Comparison of ENCODE assay signal across 20 mouse cellular contexts in genomic region chr10:126249176-126249575, GRCm38 (mm10).
A peak's percentile ranks its signal among the peaks of the same experiment; 100 is the strongest.
DNase-seq lines count a peak whose midpoint lies in the region; ATAC-seq and TF ChIP-seq lines count a peak whose summit lies in the region.
"Had no signal": no experiment of that assay in that cellular context is flagged by ENCODE, and none has a peak within 500 bp of the region (broad histone marks: within the 10 kb centered on the region; RNA-seq: fewer than 3 reads in every experiment).

No protein-coding gene starts in this region.

- H3K9ac ChIP-seq in heart, embryonic 12.5 days, result no peak overlapping the region
- H3K9ac ChIP-seq in heart, adult 2 months (ENCODE audit: low read depth, low read length), result no peak overlapping the region
- H3K9ac ChIP-seq in hindbrain, embryonic 14.5 days, result no peak overlapping the region
- no peak overlapping the region for H3K9ac ChIP-seq in midbrain, embryonic 14.5 days (replicated peaks; ENCODE audit: low read length)
- no peak overlapping the region for H3K9ac ChIP-seq in midbrain, embryonic 11.5 days (ENCODE audit: low read length)
- H3K9ac ChIP-seq in neural tube, embryonic 15.5 days (replicated peaks), result no peak overlapping the region
- H3K9ac ChIP-seq: embryonic facial prominence, embryonic 15.5 days; hindbrain, embryonic 15.5 days; limb, embryonic 13.5 days; liver, embryonic 13.5 days; lung, embryonic 14.5 days; neural tube, embryonic 12.5 days had no signal

- DNase-seq in heart, adult 2 months, result no peak
- peak; percentile 28 for DNase-seq in hindbrain, embryonic 14.5 days (ENCODE audit: low spot score)
- DNase-seq in hindbrain, embryonic 10.5 days (ENCODE audit: low spot score), result no peak
- DNase-seq in midbrain, embryonic 14.5 days, result peak; percentile 24
- DNase-seq in midbrain, embryonic 11.5 days (ENCODE audit: low spot score, missing footprints), result no peak
- DNase-seq: cerebellum, adult 2 months; cerebellum, postnatal 36 days; gastrocnemius, postnatal 36 days; liver, embryonic 13.5 days; lung, embryonic 14.5 days; lung, postnatal 36 days; right cerebral cortex, postnatal 25 days; thymus, postnatal 36 days had no signal

- H3K27ac ChIP-seq in heart, embryonic 12.5 days (ENCODE audit: poor library complexity, severe bottlenecking), result no peak overlapping the region
- H3K27ac ChIP-seq in heart, adult 2 months, result no peak overlapping the region
- H3K27ac ChIP-seq in hindbrain, embryonic 14.5 days, result no peak overlapping the region
- no peak overlapping the region for H3K27ac ChIP-seq in hindbrain, embryonic 10.5 days
- no peak overlapping the region for H3K27ac ChIP-seq in midbrain, embryonic 14.5 days (replicated peaks; ENCODE audit: low read depth, low read length)
- no peak overlapping the region for H3K27ac ChIP-seq in midbrain, embryonic 11.5 days (ENCODE audit: low read depth, low read length)
- no peak overlapping the region for H3K27ac ChIP-seq in neural tube, embryonic 15.5 days (replicated peaks)
- H3K27ac ChIP-seq: embryonic facial prominence, embryonic 15.5 days; hindbrain, embryonic 15.5 days; limb, embryonic 13.5 days; liver, embryonic 13.5 days; neural tube, embryonic 12.5 days had no signal

- ATAC-seq in heart, embryonic 12.5 days (ENCODE audit: insufficient number of reproducible peaks, low FRiP score), result no peak
- ATAC-seq in hindbrain, embryonic 14.5 days (ENCODE audit: low FRiP score), result no peak
- ATAC-seq in midbrain, embryonic 14.5 days (ENCODE audit: low FRiP score, low TSS enrichment), result no peak
- ATAC-seq in midbrain, embryonic 11.5 days (ENCODE audit: low FRiP score), result no peak
- no peak for ATAC-seq in neural tube, embryonic 15.5 days (ENCODE audit: low FRiP score)
- ATAC-seq: intestine, postnatal 0 days had no signal

- H3K4me2 ChIP-seq in heart, embryonic 12.5 days, result peak overlapping the region; percentile 36
- no peak overlapping the region for H3K4me2 ChIP-seq in hindbrain, embryonic 14.5 days (replicated peaks)
- H3K4me2 ChIP-seq in midbrain, embryonic 14.5 days (ENCODE audit: low read length), result no peak overlapping the region
- no peak overlapping the region for H3K4me2 ChIP-seq in midbrain, embryonic 11.5 days
- peak overlapping the region; percentile 20; the same call in 1 of the 2 replicates for H3K4me2 ChIP-seq in neural tube, embryonic 15.5 days
- H3K4me2 ChIP-seq: embryonic facial prominence, embryonic 15.5 days; hindbrain, embryonic 15.5 days; limb, embryonic 13.5 days; liver, embryonic 13.5 days; lung, embryonic 14.5 days; neural tube, embryonic 12.5 days had no signal

- no peaks in the 10 kb centered on the region for H3K27me3 ChIP-seq in heart, embryonic 12.5 days (replicated peaks)
- no peaks in the 10 kb centered on the region for H3K27me3 ChIP-seq in heart, adult 2 months (ENCODE audit: control insufficient read depth, insufficient read depth, low read length)
- H3K27me3 ChIP-seq in hindbrain, embryonic 14.5 days (ENCODE audit: control insufficient read depth, insufficient read depth, low read length), result no peaks in the 10 kb centered on the region
- H3K27me3 ChIP-seq in hindbrain, embryonic 10.5 days (ENCODE audit: insufficient read depth, poor library complexity, severe bottlenecking), result no peaks in the 10 kb centered on the region
- no peaks in the 10 kb centered on the region for H3K27me3 ChIP-seq in midbrain, embryonic 14.5 days (ENCODE audit: control insufficient read depth, insufficient read depth, low read length)
- no peaks in the 10 kb centered on the region for H3K27me3 ChIP-seq in midbrain, embryonic 11.5 days (ENCODE audit: control insufficient read depth, insufficient read depth, low read length)
- H3K27me3 ChIP-seq in neural tube, embryonic 15.5 days (replicated peaks), result no peaks in the 10 kb centered on the region
- H3K27me3 ChIP-seq: embryonic facial prominence, embryonic 15.5 days; hindbrain, embryonic 15.5 days; limb, embryonic 13.5 days; liver, embryonic 13.5 days; neural tube, embryonic 12.5 days had no signal

- H3K79me2 ChIP-seq in heart, adult 2 months (replicated peaks; ENCODE audit: control insufficient read depth, insufficient read depth, low read length), result no peaks in the 10 kb centered on the region

- no peaks in the 10 kb centered on the region for H3K36me3 ChIP-seq in heart, embryonic 12.5 days
- H3K36me3 ChIP-seq in heart, adult 2 months (ENCODE audit: control insufficient read depth, insufficient read depth, low read length), result no peaks in the 10 kb centered on the region
- no peaks in the 10 kb centered on the region for H3K36me3 ChIP-seq in hindbrain, embryonic 14.5 days (replicated peaks; ENCODE audit: control insufficient read depth, insufficient read depth)
- no peaks in the 10 kb centered on the region for H3K36me3 ChIP-seq in hindbrain, embryonic 10.5 days
- H3K36me3 ChIP-seq in midbrain, embryonic 14.5 days (ENCODE audit: control insufficient read depth, insufficient read depth, low read length), result no peaks in the 10 kb centered on the region
- no peaks in the 10 kb centered on the region for H3K36me3 ChIP-seq in midbrain, embryonic 11.5 days (ENCODE audit: control insufficient read depth, insufficient read depth, low read length)
- H3K36me3 ChIP-seq in neural tube, embryonic 15.5 days, result no peaks in the 10 kb centered on the region
- H3K36me3 ChIP-seq: embryonic facial prominence, embryonic 15.5 days; hindbrain, embryonic 15.5 days; limb, embryonic 13.5 days; liver, embryonic 13.5 days; neural tube, embryonic 12.5 days had no signal

- H3K9me3 ChIP-seq in heart, embryonic 12.5 days (replicated peaks), result no peaks in the 10 kb centered on the region
- H3K9me3 ChIP-seq in hindbrain, embryonic 14.5 days (ENCODE audit: control insufficient read depth, low read length), result no peaks in the 10 kb centered on the region
- no peaks in the 10 kb centered on the region for H3K9me3 ChIP-seq in hindbrain, embryonic 10.5 days
- no peaks in the 10 kb centered on the region for H3K9me3 ChIP-seq in midbrain, embryonic 14.5 days (ENCODE audit: control insufficient read depth, low read length)
- no peaks in the 10 kb centered on the region for H3K9me3 ChIP-seq in midbrain, embryonic 11.5 days (ENCODE audit: control insufficient read depth, low read length)
- H3K9me3 ChIP-seq in neural tube, embryonic 15.5 days (replicated peaks), result no peaks in the 10 kb centered on the region
- H3K9me3 ChIP-seq: embryonic facial prominence, embryonic 15.5 days; hindbrain, embryonic 15.5 days; liver, embryonic 13.5 days; neural tube, embryonic 12.5 days had no signal

- intact Hi-C loops in heart, adult 2 months (cut with DNase I), result no loop called here

- TF ChIP-seq CTCF in heart, adult 2 months (IDR thresholded peaks at IDR 0.05), result no peak

- WGBS in heart, embryonic 12.5 days, result 53% methylated on average over 12 of the region's 12 CpGs
- WGBS in heart, adult 2 months, result 54% methylated on average over 12 of the region's 12 CpGs
- 55% methylated on average over 12 of the region's 12 CpGs for WGBS in hindbrain, embryonic 14.5 days
- 81% methylated on average over 12 of the region's 12 CpGs for WGBS in hindbrain, embryonic 10.5 days
- 74% methylated on average over 12 of the region's 12 CpGs for WGBS in midbrain, embryonic 14.5 days
- 88% methylated on average over 12 of the region's 12 CpGs for WGBS in midbrain, embryonic 11.5 days
- WGBS in neural tube, embryonic 15.5 days, result 51% methylated on average over 12 of the region's 12 CpGs

- TF ChIP-seq EP300 in heart, adult 2 months (IDR thresholded peaks at IDR 0.05; ENCODE audit: insufficient read depth, low read depth, low read length), result no peak

- no peak overlapping the region for H3K4me3 ChIP-seq in heart, embryonic 12.5 days
- no peak overlapping the region for H3K4me3 ChIP-seq in heart, adult 2 months
- H3K4me3 ChIP-seq in hindbrain, embryonic 14.5 days (replicated peaks; ENCODE audit: low read length), result no peak overlapping the region
- H3K4me3 ChIP-seq in hindbrain, embryonic 10.5 days, result no peak overlapping the region
- no peak overlapping the region for H3K4me3 ChIP-seq in midbrain, embryonic 14.5 days (replicated peaks; ENCODE audit: low read depth, low read length)
- no peak overlapping the region for H3K4me3 ChIP-seq in midbrain, embryonic 11.5 days (ENCODE audit: low read depth, low read length)
- H3K4me3 ChIP-seq in neural tube, embryonic 15.5 days (replicated peaks), result no peak overlapping the region
- H3K4me3 ChIP-seq: embryonic facial prominence, embryonic 15.5 days; hindbrain, embryonic 15.5 days; limb, embryonic 13.5 days; liver, embryonic 13.5 days; neural tube, embryonic 12.5 days had no signal

- TF ChIP-seq POLR2A in heart, adult 2 months (IDR thresholded peaks at IDR 0.05; ENCODE audit: insufficient read depth, low read depth, low read length), result no peak

- no peaks in the 10 kb centered on the region for H3K4me1 ChIP-seq in heart, embryonic 12.5 days (replicated peaks)
- H3K4me1 ChIP-seq in heart, adult 2 months (ENCODE audit: control insufficient read depth, insufficient read depth, low read length), result no peaks in the 10 kb centered on the region
- H3K4me1 ChIP-seq in hindbrain, embryonic 14.5 days (replicated peaks; ENCODE audit: control insufficient read depth, insufficient read depth, low read length), result no peaks in the 10 kb centered on the region
- no peaks in the 10 kb centered on the region for H3K4me1 ChIP-seq in hindbrain, embryonic 10.5 days (replicated peaks)
- no peaks in the 10 kb centered on the region for H3K4me1 ChIP-seq in midbrain, embryonic 14.5 days (ENCODE audit: control insufficient read depth, insufficient read depth, low read length)
- no peaks in the 10 kb centered on the region for H3K4me1 ChIP-seq in midbrain, embryonic 11.5 days (ENCODE audit: control insufficient read depth, insufficient read depth, low read length)
- H3K4me1 ChIP-seq in neural tube, embryonic 15.5 days, result no peaks in the 10 kb centered on the region; the same call in 1 of the 2 replicates
- H3K4me1 ChIP-seq: embryonic facial prominence, embryonic 15.5 days; hindbrain, embryonic 15.5 days; limb, embryonic 13.5 days; liver, embryonic 13.5 days; neural tube, embryonic 12.5 days had no signal

Comparison
In these comparisons a context has a peak if more than half of its experiments do, and no peak if none do; other contexts are left out.
1. DNase-seq: peak in hindbrain, embryonic 14.5 days (single experiment) and midbrain, embryonic 14.5 days (single experiment); none in heart, adult 2 months (0 of 2), hindbrain, embryonic 10.5 days (single experiment) and midbrain, embryonic 11.5 days (single experiment).
2. H3K4me2 ChIP-seq: peak in heart, embryonic 12.5 days (single experiment) and neural tube, embryonic 15.5 days (single experiment); none in hindbrain, embryonic 14.5 days (single experiment), midbrain, embryonic 14.5 days (single experiment) and midbrain, embryonic 11.5 days (single experiment).